Mouse (Mus musculus) left cerebral cortex, postnatal 14 days (tissue): ENCODE data around the gene Cdc27. TPM values are rescaled to one million over a fixed set of nuclear protein-coding genes. Genes with fewer than 3 reads are reported as not detected.

Source experiments
- DNase-seq, 2 experiments: peaks; one replicate each; pipeline ENCODE4 v3.0.0; 2021 to 2022; ENCODE audit warnings: low spot score in 2 of 2, mixed read lengths in 1 of 2
- intact Hi-C: fragments of 180-260 bp; cut with DNase I; formaldehyde crosslinking; loops from one replicate; pipeline ENCODE4 v1.15.1; 2025
- total RNA-seq, 2 experiments: library from RNA; stranded (reverse); gene quantifications; 2 replicates each; pipeline ENCODE4 v1.2.3; 2021

The Cdc27 gene
- total RNA-seq, 2 experiments from 2014 or later, result 59.6 to 67.6 TPM

- DNase-seq, result no peak
- intact Hi-C loops, result no loop called here
Observed at GRCm38 (mm10) chr11:104537945-104538555, 12.4 kb downstream of the Cdc27 start.

DNA sequence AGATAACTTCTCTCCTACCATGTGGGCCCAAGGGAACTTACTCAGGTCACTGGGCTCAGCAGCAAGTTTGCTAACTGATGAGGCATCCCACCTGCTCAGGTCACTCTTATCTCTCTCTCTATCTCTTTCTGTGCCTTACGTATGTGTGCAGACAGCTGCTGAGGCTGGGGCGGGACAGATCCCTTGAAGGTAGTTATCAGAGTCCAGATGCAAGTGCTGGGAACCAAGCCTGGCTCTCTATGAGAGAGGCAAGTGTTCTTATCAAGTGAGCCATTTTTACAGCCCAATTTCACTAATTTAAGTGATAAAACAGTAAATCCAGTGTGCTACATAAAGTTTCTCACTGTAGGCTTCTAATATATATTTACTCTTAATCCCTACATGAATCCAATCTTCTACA is 13.6 kb downstream of the Cdc27 start:
- DNase-seq, result no peak
- intact Hi-C loops, result no loop called here

DNA sequence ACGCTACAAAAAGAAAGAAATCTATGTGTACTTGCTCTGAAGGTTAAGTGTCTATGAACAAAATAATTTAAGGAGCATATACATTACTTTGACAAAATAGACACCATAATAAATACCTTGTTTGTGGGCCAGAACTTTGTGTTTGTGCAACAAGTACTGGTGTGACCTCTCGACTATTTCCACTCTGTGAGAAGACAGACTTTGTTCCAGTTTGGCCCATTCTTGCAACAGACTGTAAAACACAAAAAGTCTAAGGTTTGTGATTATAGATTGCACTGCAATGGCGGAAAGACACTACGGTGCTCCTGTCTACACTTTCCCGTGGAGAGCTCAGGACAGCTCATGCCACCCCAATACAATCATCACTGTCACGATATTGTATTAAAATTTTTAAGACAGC is 24.5 kb downstream of the Cdc27 start:
- DNase-seq, result no peak
- intact Hi-C loops, result no loop called here

GRCm38 (mm10) chr11:104512436-104512835 is 38.0 kb downstream of the Cdc27 start:
- intact Hi-C loops, result no loop called here
- no peak for DNase-seq

GRCm38 (mm10) chr11:104510606-104511005 is 39.8 kb downstream of the Cdc27 start:
- DNase-seq, result peak; percentile 18 to 37
- intact Hi-C loops, result no loop called here

DNA sequence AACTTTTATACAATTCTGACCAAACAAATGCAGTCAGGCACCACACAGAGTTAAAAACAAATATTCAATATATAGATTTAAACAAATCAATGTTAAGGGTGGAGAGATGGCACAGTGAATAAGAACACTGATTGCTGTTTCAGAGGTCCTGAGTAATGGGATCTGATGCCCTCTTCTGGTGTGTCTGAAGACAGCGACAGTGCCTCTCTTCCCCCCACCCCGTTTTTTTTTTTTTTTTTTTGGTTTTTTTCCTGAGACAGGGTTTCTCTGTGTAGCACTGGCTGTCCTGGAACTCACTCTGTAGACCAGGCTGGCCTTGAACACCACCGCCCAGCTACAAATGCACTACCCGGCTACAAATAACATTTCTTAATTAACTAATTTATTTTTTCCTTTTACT is 42.0 kb downstream of the Cdc27 start:
- intact Hi-C loops, result no loop called here
- no peak for DNase-seq

DNA sequence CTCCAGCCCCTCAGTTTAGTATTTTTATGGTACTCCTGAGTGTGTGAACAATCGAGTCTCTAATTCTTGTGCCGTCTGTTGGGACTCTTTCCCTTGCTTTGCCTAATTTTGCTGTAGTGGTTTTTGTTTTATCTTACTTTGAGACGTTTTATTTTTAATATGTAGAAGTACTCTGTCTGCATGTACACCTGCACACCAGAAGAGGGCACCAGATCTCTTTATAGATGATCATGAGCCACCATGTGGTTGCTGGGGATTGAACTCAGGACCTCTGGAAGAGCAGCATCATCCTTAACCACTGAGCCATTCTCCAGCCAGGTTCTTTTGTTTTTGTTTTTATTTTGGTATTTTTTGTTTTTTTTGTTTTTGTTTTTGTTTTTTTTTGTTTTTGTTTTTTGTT is 62.1 kb downstream of the Cdc27 start:
- intact Hi-C loops, result no loop called here
- no peak for DNase-seq

DNA sequence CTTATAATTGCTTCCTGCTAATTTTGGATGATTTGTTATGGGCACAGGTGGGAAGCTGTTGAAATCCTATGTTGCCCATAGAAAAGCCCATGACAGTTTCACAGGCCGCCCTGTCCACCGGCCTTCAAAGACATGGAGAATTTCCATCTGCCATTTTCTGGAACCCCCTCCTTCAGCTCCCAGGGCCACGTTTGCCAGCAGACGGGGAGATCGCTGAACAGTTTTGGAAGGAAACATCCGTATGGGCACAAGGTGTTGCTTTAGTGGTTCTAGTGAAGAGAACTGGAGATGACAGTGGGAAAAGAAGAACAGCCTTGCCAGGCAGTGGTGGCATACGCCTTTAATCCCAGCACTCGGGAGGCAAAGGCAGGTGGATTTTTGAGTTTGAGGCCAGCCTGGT is 68.4 kb downstream of the Cdc27 start:
- intact Hi-C loops, result no loop called here
- DNase-seq, result no peak

DNA sequence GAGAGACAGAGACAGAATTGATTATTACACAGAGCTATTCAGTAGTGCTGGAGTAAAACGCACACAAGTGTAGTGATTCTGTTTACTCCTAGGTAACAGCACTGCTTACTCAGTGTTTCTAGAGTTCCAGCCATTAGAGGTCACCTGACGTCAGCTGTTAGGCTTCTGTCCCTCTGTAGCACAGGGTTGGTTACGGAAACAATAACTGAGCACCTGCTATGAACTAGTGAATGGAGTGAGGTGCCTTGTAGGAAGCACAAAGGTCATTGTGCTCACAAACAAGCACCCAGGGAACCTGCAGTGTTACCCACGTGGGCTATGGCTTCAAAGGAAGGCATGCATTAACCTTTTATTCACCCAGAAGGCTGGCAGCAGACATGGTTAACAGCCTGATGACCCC is 70.9 kb downstream of the Cdc27 start:
- DNase-seq, result no peak
- intact Hi-C loops, result no loop called here

DNA sequence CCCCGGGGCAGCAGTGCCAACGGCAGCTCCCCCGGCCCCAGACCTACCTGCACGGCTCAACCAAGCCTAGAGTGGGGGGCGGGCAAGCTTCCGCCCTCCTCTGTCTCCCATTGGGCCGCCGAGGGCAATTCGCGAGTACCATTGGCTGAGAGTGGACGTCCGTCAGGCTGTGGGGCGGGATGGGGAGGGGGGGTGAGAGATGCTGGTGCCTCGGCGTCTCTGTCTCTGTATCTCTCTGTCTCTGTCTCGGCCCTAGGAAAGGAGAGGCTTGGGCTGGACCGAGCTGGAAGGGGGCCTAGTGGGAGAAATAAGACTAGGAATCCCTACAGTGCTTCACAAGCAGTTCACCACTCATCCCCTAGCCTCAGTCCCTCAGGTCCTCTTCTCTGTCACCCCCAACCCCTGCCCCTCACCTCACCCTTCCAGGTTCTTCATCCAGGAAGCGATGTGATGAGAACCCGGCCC is 81.0 kb downstream of the Cdc27 start:
- DNase-seq, result peak; percentile 91 to 92
- intact Hi-C loops, result no loop called here

DNA sequence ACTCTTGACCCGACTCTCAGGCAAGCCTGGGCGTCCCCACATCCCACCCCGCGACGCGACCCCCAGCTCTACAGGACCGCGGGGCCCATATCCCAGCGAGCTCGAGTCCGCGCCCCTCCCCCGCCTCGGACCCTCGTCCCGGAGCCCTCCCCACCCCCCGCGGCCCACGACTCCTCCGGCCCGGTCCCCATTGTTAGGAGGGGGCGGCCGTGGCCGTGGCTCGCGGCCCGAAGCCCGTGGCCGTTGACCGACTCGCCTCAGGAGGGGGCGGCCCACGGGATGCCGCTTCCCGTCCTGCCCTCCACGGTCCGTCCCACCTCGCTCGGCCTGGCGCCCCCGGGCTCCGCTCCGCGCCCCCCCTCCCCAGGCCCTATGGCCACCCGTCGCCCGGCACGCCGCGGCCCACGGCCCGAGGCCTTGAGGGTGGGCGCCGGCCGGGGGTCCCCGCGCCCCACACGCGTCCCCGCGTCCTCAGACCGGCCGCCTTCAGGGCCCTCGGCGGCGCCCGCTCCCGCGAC is 81.6 kb downstream of the Cdc27 start, which contains the start of gene Kansl1:
Gene Kansl1 (minus strand): TSS at position 111 of the 518 bp plus-strand sequence.
- intact Hi-C loops, result no loop called here
- no peak for DNase-seq

DNA sequence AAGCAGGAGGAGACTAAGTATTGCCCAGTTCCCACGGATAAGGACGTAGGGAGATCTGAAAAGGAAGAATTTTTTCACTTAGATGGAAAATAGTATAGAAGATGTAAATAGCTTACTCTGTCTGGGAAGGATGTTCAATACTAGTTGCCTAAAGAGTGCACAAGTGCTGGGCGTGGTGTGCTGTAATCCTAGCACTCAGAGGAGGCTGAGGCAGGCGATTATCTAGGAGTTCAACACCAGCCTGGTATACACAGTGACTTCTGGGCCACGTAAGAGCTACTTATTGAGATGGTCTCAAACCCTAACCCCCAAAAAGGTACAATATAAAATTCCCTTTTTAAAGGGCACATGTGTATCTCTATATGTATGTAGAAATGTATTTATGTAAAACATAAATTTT is 82.7 kb downstream of the Cdc27 start:
- intact Hi-C loops, result no loop called here

DNA sequence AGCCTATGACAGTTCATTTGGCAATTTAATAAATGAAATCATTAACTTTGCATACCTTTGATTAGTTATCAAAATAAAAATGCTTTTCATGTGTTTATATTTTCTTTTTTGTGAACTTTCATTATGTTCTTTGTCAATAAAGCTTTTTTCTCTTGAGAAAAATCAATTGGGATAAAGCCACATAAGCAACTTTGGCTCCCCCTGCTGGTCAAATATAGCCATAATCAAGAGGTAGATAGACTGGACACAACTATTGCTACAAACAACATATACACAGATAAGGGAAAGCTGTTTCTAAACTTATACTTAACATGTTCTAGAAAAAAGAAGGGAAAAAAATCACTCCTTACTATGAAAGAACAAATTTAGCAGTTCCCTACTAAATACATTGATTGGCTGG is 88.9 kb downstream of the Cdc27 start:
- intact Hi-C loops, result loop anchor here (5.0 kb wide), 2 partner anchors 114 to 144 kb away; no protein-coding TSS in a partner anchor

More for the DNA sequence above, 82.7 kb downstream of the Cdc27 start:
- no peak for DNase-seq

GRCm38 (mm10) chr11:104459671-104460070 is 90.7 kb downstream of the Cdc27 start:
- intact Hi-C loops, result loop anchor here (5.0 kb wide), 2 partner anchors 112 to 142 kb away; no protein-coding TSS in a partner anchor
- DNase-seq, result no peak

More for the DNA sequence above, 88.9 kb downstream of the Cdc27 start:
- DNase-seq, result peak; percentile 75 to 79

GRCm38 (mm10) chr11:104458507-104458906 is 91.9 kb downstream of the Cdc27 start:
- no peak for DNase-seq
- intact Hi-C loops, result no loop called here

Other genes with a start within 250 kb of the Cdc27 start
- gene Kansl1, start 81.8 kb downstream of the Cdc27 start, total RNA-seq, result 10 to 100 TPM; 64.8 to 71.7 TPM
- gene Myl4, start within 50 bp of the Cdc27 start, total RNA-seq, result 10 to 100 TPM; 22.9 to 27.2 TPM
- 1 to 10 TPM; 4.3 to 4.5 TPM for gene Itgb3, start 57.4 kb upstream of the Cdc27 start, total RNA-seq
- gene Gm11639, start 135.1 kb upstream of the Cdc27 start, total RNA-seq, result 1 to 10 TPM in 1 of 2 experiments, under 1 TPM in 1; 0.97 to 1.2 TPM